Mouse (Mus musculus) lung, postnatal 36 days (tissue): Measurements from ENCODE around the gene Cks1b.

Source experiments
- DNase-seq: peaks from one replicate; pipeline ENCODE4 v3.0.0; 2022; ENCODE audit warnings: mixed read lengths

Cks1b gene

GRCm38 (mm10) chr3:89394894-89395256, 23.3 kb downstream of the Cks1b start:
- DNase-seq, result peak; percentile 93

- peak; percentile 89 for DNase-seq
Measured at GRCm38 (mm10) chr3:89394006-89394893, 23.9 kb downstream of the Cks1b start, which contains the start of gene Zbtb7b. TSS of gene Zbtb7b (minus strand) at chr3:89394776.

GRCm38 (mm10) chr3:89393605-89394004, 24.6 kb downstream of the Cks1b start:
- DNase-seq, result peak; percentile 99

DNA sequence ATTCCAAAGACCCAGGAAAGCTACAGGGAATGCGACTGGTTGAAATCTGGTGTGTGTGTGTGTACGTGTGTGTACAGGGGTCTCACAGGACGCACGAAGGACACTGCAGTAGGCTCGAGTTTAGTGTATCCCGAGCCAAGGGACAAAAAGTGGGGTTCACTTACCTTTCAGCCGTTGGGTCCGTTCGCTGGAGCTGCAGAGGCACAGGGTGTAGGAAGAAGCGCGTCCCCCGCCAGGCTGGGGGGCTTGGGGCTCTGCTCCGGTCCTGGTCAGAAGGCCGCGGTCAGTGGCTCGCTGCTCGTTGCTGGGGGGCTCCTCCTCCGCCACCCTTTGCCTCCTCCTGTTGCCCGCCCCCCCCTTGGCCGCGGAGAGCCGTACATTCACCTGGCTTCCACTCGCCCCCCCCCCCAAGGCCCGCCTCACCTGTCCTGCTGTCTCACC, 25.3 kb downstream of the Cks1b start:
- DNase-seq, result peak; percentile 64

- DNase-seq, result peak; percentile 72
Measured at GRCm38 (mm10) chr3:89391663-89392511, 26.3 kb downstream of the Cks1b start.

DNA sequence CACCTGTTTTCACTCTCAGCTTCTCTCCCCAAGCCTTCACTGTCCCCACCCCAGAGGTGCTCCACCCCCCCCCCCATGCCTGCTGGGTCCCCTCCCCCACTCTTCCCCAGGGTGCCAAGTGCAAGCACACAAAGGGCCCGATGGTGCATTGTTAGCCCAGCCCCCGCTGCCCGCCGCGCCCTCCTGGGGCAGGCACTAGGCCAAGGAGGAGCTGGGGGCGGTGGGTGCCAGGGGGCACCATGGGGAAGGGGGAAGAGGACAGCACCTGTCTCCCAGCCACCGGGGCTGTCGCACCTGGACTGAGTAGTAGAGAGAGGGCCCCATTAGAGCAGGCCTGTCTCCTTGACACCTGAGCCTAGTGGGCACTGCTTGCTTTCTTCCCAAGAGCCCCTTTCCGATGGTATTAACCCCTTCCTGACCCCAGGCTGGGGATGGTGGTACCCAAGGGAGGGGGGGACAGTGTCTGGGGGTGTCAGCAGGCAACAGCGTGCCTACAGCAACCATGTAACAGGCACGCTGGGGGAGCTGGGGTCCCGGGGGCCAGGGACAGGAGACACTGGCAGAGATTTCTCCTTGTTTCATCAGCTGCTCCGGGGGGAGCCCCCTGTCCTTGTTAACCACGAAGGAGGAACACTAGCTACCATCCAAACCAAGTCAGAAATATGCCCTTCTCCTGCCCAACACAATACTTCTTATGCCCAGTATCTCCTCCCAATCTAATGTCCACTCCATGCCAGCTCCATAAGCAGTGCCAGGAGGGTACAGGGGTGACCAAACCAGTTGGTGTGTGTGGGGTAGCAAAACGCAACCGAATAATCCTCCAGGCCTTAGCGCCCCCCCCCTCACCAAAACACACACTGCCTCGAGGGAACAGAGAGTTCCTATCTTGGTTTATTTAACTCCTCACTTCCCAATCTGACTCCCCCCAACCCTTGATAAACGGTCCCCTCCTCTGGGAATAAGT, 27.2 kb downstream of the Cks1b start:
- no peak for DNase-seq

DNA sequence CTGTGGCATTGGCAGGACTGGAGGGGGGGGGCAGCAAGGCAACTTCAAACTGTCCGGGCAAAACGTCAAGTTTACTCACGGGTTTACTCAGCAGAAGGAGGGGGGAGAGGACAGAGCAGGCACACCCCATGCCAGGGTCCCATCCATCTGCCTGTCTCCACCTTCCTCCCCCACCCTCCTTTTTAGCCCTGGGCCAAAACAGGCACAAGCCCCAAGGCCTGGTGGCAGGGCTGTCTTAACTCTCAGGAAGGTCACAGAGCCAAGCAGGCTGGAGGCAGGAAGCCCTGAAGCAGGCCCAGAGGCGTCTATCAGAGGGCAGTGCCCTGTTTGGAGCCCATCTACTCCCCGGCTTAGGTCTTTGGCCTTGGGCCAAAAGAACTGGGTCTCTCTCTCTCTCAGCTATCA, 28.1 kb downstream of the Cks1b start:
- DNase-seq, result peak; percentile 51

DNA sequence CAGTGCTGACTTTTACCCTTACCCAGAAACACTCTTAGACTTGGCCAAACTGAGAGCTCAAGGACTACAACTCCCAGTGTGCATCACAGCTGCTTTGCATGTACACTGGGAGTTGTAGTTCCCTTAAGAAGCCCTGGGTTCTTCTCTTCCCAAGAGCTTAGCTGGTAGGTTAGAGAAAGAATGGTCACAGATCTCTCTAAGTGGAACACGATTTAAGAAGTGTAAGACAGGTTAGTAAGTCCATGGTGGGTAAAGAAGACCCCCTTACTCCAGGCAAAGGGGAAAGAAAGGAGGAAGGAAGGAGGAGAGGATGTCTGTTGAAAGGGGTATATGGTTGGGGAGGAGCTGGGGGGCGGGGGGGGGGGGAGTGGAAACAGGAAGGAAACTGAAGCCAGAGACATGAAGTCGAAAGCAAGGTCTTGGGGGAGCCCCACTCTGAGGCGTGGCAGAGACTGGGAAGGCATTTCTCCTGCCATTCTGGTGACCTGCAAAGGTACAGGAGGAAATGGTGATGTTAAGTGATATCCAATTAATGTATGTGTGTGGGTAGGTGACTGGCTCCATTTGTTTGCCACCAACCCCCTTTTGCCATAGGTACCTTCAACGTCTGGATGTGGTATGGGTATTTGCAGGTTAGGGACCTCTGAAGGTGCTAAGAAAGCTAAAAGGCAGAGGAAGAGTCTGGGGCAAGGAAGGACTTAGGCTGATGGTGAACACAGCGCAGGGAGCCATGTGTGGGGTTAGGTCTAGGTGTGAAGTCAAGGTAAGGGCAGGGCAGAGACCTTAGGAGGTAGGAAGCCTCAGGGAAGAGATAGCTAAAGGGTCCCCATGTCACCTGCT, 29.1 kb downstream of the Cks1b start:
- peak; percentile 67 for DNase-seq

- no peak for DNase-seq
Measured at GRCm38 (mm10) chr3:89388134-89388881, 29.9 kb downstream of the Cks1b start.

DNA sequence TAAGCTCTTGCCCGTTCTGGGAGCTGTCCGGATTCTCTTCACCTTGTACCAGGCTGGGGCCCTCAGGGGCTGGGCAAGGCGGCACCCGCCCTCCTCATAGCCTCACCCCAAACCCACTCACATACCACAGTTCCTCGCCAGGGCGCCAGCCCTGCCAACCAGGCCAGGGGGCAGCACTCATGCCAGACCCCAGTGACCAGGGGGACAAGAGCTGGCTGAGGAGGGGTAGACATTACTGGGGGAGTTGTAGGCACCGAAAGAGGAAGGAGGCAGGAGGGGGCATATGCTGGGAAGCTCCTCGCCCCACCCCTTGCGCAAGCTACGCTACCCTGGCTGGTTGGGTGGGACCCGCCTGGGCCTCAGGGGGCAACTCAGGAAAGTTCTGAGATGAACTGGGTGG, 30.6 kb downstream of the Cks1b start:
- no peak for DNase-seq

GRCm38 (mm10) chr3:89386438-89387420, 31.5 kb downstream of the Cks1b start:
- no peak for DNase-seq

GRCm38 (mm10) chr3:89385451-89385850, 32.7 kb downstream of the Cks1b start:
- DNase-seq, result no peak

DNA sequence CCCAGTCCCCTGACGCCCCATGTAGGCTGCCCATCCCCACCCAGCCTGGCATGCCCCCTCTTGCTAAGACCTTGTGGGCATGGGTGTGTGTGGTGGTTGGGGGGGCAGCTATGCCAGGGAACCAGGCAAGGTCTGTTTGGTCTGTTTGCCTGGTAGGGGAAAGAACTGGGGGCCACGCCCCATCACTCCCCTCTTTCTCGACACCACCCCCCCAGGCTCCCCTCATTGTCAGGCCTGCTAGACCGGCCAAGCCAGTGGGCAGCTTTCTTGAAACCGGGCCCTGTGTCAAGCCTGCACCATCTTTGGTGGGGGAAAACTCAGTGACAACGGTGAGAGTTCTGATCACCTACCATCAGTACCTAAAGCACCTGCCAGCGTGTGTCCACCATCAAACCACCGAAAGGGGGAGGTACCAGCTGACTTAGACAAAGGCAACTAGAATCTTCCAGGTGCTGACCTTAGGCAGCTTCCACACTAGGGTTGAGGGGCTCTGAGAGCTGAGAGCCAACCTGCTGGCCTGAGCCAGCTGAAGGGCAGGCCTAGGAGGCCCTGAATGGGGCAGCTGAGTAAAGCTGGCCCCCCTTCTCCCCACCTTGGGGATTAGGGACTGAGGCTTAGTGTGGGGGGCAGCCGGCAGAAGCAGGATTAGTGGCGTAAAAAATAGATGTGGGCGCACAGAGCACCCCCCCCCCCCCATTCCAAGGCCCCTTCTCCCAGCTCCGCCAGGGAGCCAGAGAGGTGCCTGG, 33.7 kb downstream of the Cks1b start:
- DNase-seq, result no peak

DNA sequence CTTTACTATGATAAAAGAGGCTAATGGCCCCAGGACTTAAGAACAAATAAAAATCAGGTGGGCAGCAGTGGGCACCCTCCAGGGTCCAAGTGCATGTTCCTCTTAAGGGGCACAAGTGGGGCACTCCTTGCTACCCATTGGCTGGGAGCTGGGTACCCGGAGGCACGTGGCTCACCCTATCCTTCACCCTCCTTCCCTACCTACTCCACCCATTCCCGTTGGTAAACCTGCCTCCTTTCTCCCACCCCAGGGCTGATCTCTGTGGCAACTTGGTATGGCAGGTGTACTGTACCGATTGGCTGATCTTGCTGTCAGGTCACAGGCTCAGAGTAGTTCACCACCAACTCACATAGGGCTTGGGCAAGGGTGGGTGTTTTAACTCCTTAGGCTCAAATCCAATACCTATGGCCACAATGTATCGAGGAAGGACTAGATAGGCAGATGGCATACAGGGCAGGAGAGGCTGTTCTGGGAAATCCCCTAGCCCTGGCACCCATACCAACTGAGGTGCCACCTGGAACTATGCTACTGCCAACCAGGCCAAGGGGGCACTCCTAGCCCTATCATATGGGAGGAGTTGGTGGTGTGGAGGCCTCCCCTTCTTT, 34.4 kb downstream of the Cks1b start:
- peak; percentile 51 for DNase-seq

DNA sequence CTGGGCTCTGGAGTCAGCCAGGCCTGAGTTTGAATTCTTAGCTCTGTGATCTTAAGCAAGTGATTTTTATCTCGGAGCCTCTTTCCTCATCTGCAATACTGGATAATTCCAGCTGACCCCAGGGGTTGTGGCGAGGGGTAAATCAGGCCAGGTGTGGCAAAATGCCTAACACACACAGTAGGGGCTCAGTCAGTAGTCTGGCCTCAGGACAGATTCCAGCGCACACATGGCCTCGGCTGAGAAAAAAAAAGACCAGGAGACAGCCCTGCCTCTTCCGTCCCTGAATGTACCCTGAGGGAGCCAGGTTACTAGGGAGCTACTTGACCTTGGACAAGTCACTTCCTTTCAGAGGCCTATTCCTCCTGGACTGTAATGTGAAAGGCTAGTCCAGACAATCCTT, 35.2 kb downstream of the Cks1b start:
- DNase-seq, result no peak

- DNase-seq, result no peak
Measured at GRCm38 (mm10) chr3:89382033-89382882, 35.9 kb downstream of the Cks1b start.

GRCm38 (mm10) chr3:89381233-89381632, 37.0 kb downstream of the Cks1b start:
- DNase-seq, result no peak
